Mouse (Mus musculus) midbrain, embryonic 16.5 days (tissue): ENCODE data around the gene Fer1l5. TPM values are rescaled to one million over a fixed set of nuclear protein-coding genes. Genes with fewer than 3 reads are reported as not detected.
A peak's percentile ranks its signal among the peaks of the same experiment; 100 is the strongest.

Source experiments
- ATAC-seq: fragments of 200-750 bp; cut with Nextera tagmentation; 2 replicates; pipeline ENCODE4 v1.8.0; 2017; ENCODE audit warnings: moderate TSS enrichment
- H3K27ac ChIP-seq: fragments of 300-500 bp; sonication (generic); 2 replicates; pipeline ENCODE4 v1.5.1; 2014; ENCODE audit warnings: mild to moderate bottlenecking, low read length, mixed read lengths
- H3K27me3 ChIP-seq: fragments of 300-500 bp; sonication (generic); 2 replicates; pipeline ENCODE4 v1.6.1; 2014; ENCODE audit warnings: low read depth, low read length, mixed read lengths; ENCODE audit not compliant: control insufficient read depth, insufficient read depth
- H3K36me3 ChIP-seq: fragments of 300-500 bp; sonication (generic); 2 replicates; pipeline ENCODE4 v1.6.1; 2014; ENCODE audit warnings: mild to moderate bottlenecking, low read length, moderate library complexity, mixed read lengths; ENCODE audit not compliant: control insufficient read depth, insufficient read depth
- H3K4me1 ChIP-seq: fragments of 300-500 bp; sonication (generic); 2 replicates; pipeline ENCODE4 v1.6.1; 2014; ENCODE audit warnings: mild to moderate bottlenecking, low read length, mixed read lengths; ENCODE audit not compliant: control insufficient read depth, insufficient read depth
- H3K4me2 ChIP-seq: fragments of 300-500 bp; sonication (generic); 2 replicates; pipeline ENCODE4 v1.6.1; 2014; ENCODE audit warnings: mild to moderate bottlenecking, low read length, mixed read lengths
- H3K4me3 ChIP-seq: fragments of 300-500 bp; sonication (generic); 2 replicates; pipeline ENCODE4 v1.5.1; 2014; ENCODE audit warnings: low read depth, mild to moderate bottlenecking, low read length, moderate library complexity, mixed read lengths
- H3K9ac ChIP-seq: fragments of 300-500 bp; sonication (generic); 2 replicates; pipeline ENCODE4 v1.6.1; 2014; ENCODE audit warnings: low read depth, low read length, mixed read lengths
- H3K9me3 ChIP-seq: fragments of 300-500 bp; sonication (generic); replicated peaks from 2 replicates; pipeline ENCODE4 v1.6.1; 2014; ENCODE audit warnings: mild to moderate bottlenecking, low read length, mixed read lengths; ENCODE audit not compliant: control insufficient read depth, poor library complexity, severe bottlenecking
- WGBS: fragments of 180-500 bp; shearing (Covaris S2); extraction: QIAGEN DNeasy Blood & Tissue Kit; methylation state at CpG from one replicate; pipeline ENCODE4 v1.1.7; 2014; 5-methylcytosine and 5-hydroxymethylcytosine counted together
- polyA plus RNA-seq: library from polyadenylated mRNA; unstranded; fragments of >200 nt; fragmentation: Nextera tagmentation; extraction: Ambion mirVana; gene quantifications from 2 replicates; pipeline ENCODE4 v1.2.1, GENCODE M21; 2015

Gene Fer1l5
- polyA plus RNA-seq, 1 experiment from 2014 or later: 2.9 TPM

- peak within 1 kb of the TSS; percentile 82 for H3K9ac ChIP-seq
- H3K27ac ChIP-seq: peak within 1 kb of the TSS; percentile 81
- peak; percentile 100 for ATAC-seq
- peaks cover 5% of the 10 kb centered on the region; the same call in 1 of the 2 replicates for H3K36me3 ChIP-seq
- no peaks in the 10 kb centered on the region for H3K27me3 ChIP-seq
- H3K4me3 ChIP-seq: peak within 1 kb of the TSS; percentile 85
- WGBS: 2% methylated on average over 57 of the region's 57 CpGs
- H3K9me3 ChIP-seq: no peaks in the 10 kb centered on the region
- peaks cover 12% of the 10 kb centered on the region for H3K4me1 ChIP-seq
- H3K4me2 ChIP-seq: peak within 1 kb of the TSS; percentile 74
Observed at GRCm38 (mm10) chr1:36444471-36445464, 72.7 kb downstream of the Fer1l5 start, which contains the start of gene Lman2l. Gene Lman2l (minus strand): TSS chr1:36445271.

- peak; percentile 43 for ATAC-seq
- 41% methylated on average over 8 of the region's 8 CpGs for WGBS
- Histone ChIP-seq H3K27ac (peak overlapping the region; percentile 75), H3K36me3 (peaks cover 5% of the 10 kb centered on the region; the same call in 1 of the 2 replicates), H3K27me3 (no peaks in the 10 kb centered on the region), H3K4me1 (peaks cover 12% of the 10 kb centered on the region), H3K4me3 (peak overlapping the region; percentile 85), H3K9me3 (no peaks in the 10 kb centered on the region), H3K9ac (0 out of 2 replicates have a peak overlapping the region, but pooled peaks have one; percentile 4), H3K4me2 (peak overlapping the region; percentile 45)
Observed at GRCm38 (mm10) chr1:36445508-36445907, 73.4 kb downstream of the Fer1l5 start.

GRCm38 (mm10) chr1:36446106-36446824 lies 74.2 kb downstream of the Fer1l5 start:
- Histone ChIP-seq H3K4me2 (no peak overlapping the region), H3K36me3 (peaks cover 5% of the 10 kb centered on the region; the same call in 1 of the 2 replicates), H3K4me1 (peaks cover 12% of the 10 kb centered on the region), H3K9ac (no peak overlapping the region), H3K27ac (no peak overlapping the region), H3K27me3 (no peaks in the 10 kb centered on the region), H3K9me3 (no peaks in the 10 kb centered on the region), H3K4me3 (no peak overlapping the region)
- WGBS: 87% methylated on average over 5 of the region's 5 CpGs
- no peak for ATAC-seq

- H3K9me3 ChIP-seq: no peaks in the 10 kb centered on the region
- 93% methylated on average over 5 of the region's 5 CpGs for WGBS
- ATAC-seq: no peak
- peaks cover 5% of the 10 kb centered on the region; the same call in 1 of the 2 replicates for H3K36me3 ChIP-seq
- no peaks in the 10 kb centered on the region for H3K27me3 ChIP-seq
- H3K4me2 ChIP-seq: no peak overlapping the region
- no peak overlapping the region for H3K27ac ChIP-seq
- H3K9ac ChIP-seq: no peak overlapping the region
- H3K4me3 ChIP-seq: no peak overlapping the region
- H3K4me1 ChIP-seq: peaks cover 12% of the 10 kb centered on the region
Observed at GRCm38 (mm10) chr1:36446841-36447240, 74.8 kb downstream of the Fer1l5 start.

GRCm38 (mm10) chr1:36454055-36454815 lies 82.1 kb downstream of the Fer1l5 start:
- H3K27ac ChIP-seq: no peak overlapping the region
- H3K4me3 ChIP-seq: no peak overlapping the region
- H3K36me3 ChIP-seq: no peaks in the 10 kb centered on the region
- 89% methylated on average over 6 of the region's 6 CpGs for WGBS
- H3K9me3 ChIP-seq: no peaks in the 10 kb centered on the region
- no peak overlapping the region for H3K4me2 ChIP-seq
- H3K27me3 ChIP-seq: no peaks in the 10 kb centered on the region
- H3K4me1 ChIP-seq: no peaks in the 10 kb centered on the region
- no peak for ATAC-seq
- no peak overlapping the region for H3K9ac ChIP-seq

- H3K4me2 ChIP-seq: no peak overlapping the region
- H3K4me1 ChIP-seq: no peaks in the 10 kb centered on the region
- no peak for ATAC-seq
- WGBS: 45% methylated on average over 7 of the region's 7 CpGs
- no peaks in the 10 kb centered on the region for H3K27me3 ChIP-seq
- no peak overlapping the region for H3K4me3 ChIP-seq
- H3K27ac ChIP-seq: no peak overlapping the region
- no peaks in the 10 kb centered on the region for H3K36me3 ChIP-seq
- H3K9ac ChIP-seq: no peak overlapping the region
- no peaks in the 10 kb centered on the region for H3K9me3 ChIP-seq
Observed at GRCm38 (mm10) chr1:36457388-36458014, 85.4 kb downstream of the Fer1l5 start.

- no peak overlapping the region for H3K27ac ChIP-seq
- H3K27me3 ChIP-seq: no peaks in the 10 kb centered on the region
- WGBS: 91% methylated on average over 5 of the region's 5 CpGs
- no peaks in the 10 kb centered on the region for H3K36me3 ChIP-seq
- no peaks in the 10 kb centered on the region for H3K9me3 ChIP-seq
- H3K4me3 ChIP-seq: no peak overlapping the region
- no peak overlapping the region for H3K9ac ChIP-seq
- H3K4me1 ChIP-seq: no peaks in the 10 kb centered on the region
- ATAC-seq: no peak
- H3K4me2 ChIP-seq: no peak overlapping the region
Observed at GRCm38 (mm10) chr1:36458169-36458568, 86.1 kb downstream of the Fer1l5 start.

GRCm38 (mm10) chr1:36461829-36462228 lies 89.7 kb downstream of the Fer1l5 start:
- no peak overlapping the region for H3K9ac ChIP-seq
- no peak for ATAC-seq
- no peaks in the 10 kb centered on the region for H3K36me3 ChIP-seq
- no peak overlapping the region for H3K4me3 ChIP-seq
- no peak overlapping the region for H3K4me2 ChIP-seq
- no peak overlapping the region for H3K27ac ChIP-seq
- no peaks in the 10 kb centered on the region for H3K4me1 ChIP-seq
- no peaks in the 10 kb centered on the region for H3K9me3 ChIP-seq
- no peaks in the 10 kb centered on the region for H3K27me3 ChIP-seq
- 53% methylated on average over 2 of the region's 2 CpGs for WGBS
